Mouse (Mus musculus) G1E (cell line): Measurements from ENCODE around the gene Mreg.

Experiments used
- CTCF ChIP-seq: IDR thresholded peaks from 2 replicates; pipeline ENCODE4 v1.5.1; 2012; ENCODE audit warnings: low read depth, low read length, inconsistent platforms, mixed read lengths
- GATA1 ChIP-seq: IDR thresholded peaks from 2 replicates; pipeline ENCODE4 v1.6.1; 2012; ENCODE audit warnings: borderline replicate concordance, low read length, inconsistent platforms, mixed read lengths
- GATA2 ChIP-seq: IDR thresholded peaks from 2 replicates; pipeline ENCODE4 v1.6.1; 2012; ENCODE audit warnings: low read depth, low read length, inconsistent platforms, borderline replicate concordance
- POLR2AphosphoS5 ChIP-seq: IDR thresholded peaks from 2 replicates; pipeline ENCODE4 v1.6.1; 2012; ENCODE audit warnings: low read depth, low read length, inconsistent platforms; ENCODE audit not compliant: insufficient replicate concordance
- TAL1 ChIP-seq: conservative IDR thresholded peaks from 2 replicates; pipeline ENCODE4 v1.6.1; 2012; ENCODE audit warnings: low read depth, low read length, inconsistent platforms, mixed read lengths

DNA sequence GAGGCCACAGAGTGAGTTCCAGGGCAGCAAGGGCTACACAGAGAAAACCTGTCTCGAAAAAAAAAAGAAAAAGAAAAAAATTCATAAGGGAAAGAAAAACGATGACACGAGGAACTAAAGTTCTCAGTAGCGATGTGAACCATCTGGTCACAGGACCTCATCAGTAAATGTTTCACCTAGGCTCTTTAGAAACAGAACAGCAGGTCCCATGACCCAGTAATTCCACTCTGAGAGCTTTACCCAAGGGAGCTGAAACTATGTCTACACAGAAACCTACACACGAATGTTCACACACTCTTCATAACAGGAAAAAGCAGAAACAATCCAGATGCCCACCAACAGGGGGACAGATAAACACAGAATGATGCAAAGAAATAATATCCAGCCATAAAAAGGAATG is 4.0 kb downstream of the Mreg start:
- TF ChIP-seq CTCF (no peak), GATA1 (no peak), TAL1 (no peak), GATA2 (no peak), POLR2AphosphoS5 (no peak)
